Mouse (Mus musculus): ENCODE measurements at regions not wholly inside any gene's neighbourhood (a gene's known extent, or its start where the extent isn't known, plus 50 kb on each side); places are given as distances from the start of the nearest gene placed in this dataset.

DNA sequence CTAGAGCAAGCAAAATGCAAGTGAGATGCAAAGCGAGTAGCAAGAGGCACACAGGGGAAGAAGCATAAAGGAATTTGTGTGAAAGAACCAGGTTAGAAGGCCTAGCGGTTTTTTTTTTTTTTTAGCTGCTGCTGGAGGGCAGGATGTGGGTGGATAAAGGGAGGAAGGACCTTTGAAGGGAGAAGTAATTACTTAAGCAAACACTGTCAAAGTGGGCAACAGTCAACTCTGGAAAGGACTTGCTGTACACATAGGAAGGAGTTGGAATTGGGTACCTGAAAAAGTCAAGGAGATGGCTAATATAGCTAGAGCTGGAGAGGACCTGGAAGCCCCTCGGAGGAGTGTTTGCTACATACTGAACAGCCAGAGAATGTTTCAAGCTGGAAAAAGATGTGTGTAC, 391.6 kb downstream of the Mllt3 start:
- no peak overlapping the region for H3K27ac ChIP-seq
- H3K79me2 ChIP-seq (replicated peaks; ENCODE audit: control insufficient read depth, insufficient read depth, low read length), result no peaks in the 10 kb centered on the region
- 65% methylated on average over 3 of the region's 3 CpGs for WGBS
- H3K4me3 ChIP-seq, result no peak overlapping the region
- no peaks in the 10 kb centered on the region for H3K4me1 ChIP-seq (ENCODE audit: control insufficient read depth, insufficient read depth, low read length)
- DNase-seq, result no peak
- TF ChIP-seq CTCF (IDR thresholded peaks at IDR 0.05) (no peak), EP300 (IDR thresholded peaks at IDR 0.05; ENCODE audit: insufficient read depth, low read depth, low read length) (no peak), POLR2A (IDR thresholded peaks at IDR 0.05; ENCODE audit: insufficient read depth, low read depth, low read length) (no peak)
- H3K36me3 ChIP-seq (ENCODE audit: control insufficient read depth, insufficient read depth, low read length), result no peaks in the 10 kb centered on the region
- no peaks in the 10 kb centered on the region for H3K27me3 ChIP-seq (ENCODE audit: control insufficient read depth, insufficient read depth, low read length)
- H3K9ac ChIP-seq (ENCODE audit: low read depth, low read length), result no peak overlapping the region
- intact Hi-C loops (cut with DNase I), result no loop called here

DNA sequence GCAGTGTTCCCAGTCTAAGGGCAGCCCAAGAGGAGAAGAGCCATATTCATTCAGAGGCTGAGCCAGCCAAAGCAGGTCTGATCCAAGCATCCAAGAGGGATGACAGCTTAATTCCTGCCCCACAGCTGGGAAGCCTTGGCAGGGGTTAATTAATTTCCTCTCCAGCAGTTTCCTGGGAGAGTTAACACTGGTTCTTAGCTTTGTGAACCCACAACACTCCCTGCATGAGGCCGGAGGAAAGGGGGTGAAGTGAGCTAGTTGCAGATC, 394.9 kb downstream of the Mllt3 start:
- Histone ChIP-seq H3K4me1 (ENCODE audit: control insufficient read depth, insufficient read depth, low read length) (no peaks in the 10 kb centered on the region), H3K36me3 (ENCODE audit: control insufficient read depth, insufficient read depth, low read length) (no peaks in the 10 kb centered on the region), H3K27ac (no peak overlapping the region), H3K9ac (ENCODE audit: low read depth, low read length) (no peak overlapping the region), H3K27me3 (ENCODE audit: control insufficient read depth, insufficient read depth, low read length) (no peaks in the 10 kb centered on the region), H3K4me3 (no peak overlapping the region), H3K79me2 (replicated peaks; ENCODE audit: control insufficient read depth, insufficient read depth, low read length) (no peaks in the 10 kb centered on the region)
- no peak for TF ChIP-seq EP300 (IDR thresholded peaks at IDR 0.05; ENCODE audit: insufficient read depth, low read depth, low read length)
- TF ChIP-seq CTCF (IDR thresholded peaks at IDR 0.05), result no peak
- TF ChIP-seq POLR2A (IDR thresholded peaks at IDR 0.05; ENCODE audit: insufficient read depth, low read depth, low read length), result no peak
- no peak for DNase-seq
- intact Hi-C loops (cut with DNase I), result no loop called here
- WGBS, result 54% methylated on average over 1 of the region's 1 CpGs

DNA sequence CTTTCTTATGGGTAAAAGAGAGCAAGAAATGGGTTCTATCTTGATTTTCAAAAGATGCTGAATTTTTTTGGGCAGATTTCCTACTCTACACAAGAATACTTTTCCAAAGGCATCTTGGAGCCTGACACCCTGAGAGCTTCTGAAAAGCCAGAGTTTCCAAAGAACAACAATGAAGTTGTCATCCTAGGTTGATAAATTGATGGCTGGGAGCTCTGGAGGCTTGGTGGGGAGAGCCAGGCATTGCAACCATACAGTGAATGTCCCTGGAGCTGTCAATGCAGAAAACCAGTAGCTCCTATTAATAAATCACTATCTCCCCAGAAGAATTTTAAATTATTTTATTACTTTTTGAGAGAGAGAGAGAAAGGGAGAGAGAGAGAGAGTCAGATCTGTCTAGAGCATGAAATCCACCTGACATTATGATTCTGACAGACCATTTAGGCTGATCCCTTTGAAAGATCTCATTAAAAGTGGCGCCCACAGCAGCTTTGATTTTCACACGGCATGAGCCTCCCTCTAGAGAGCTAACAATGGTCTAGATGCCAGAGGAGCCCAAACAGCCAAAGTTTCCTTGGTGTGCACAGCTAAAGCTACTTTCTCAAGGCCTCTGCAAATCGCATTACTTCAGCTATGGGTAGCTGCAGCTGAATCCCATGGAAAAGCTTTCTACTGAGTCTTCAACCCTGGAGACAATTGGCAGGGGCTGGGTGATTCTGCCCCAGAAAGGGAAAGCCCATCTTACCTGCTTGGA, 395.4 kb downstream of the Mllt3 start:
- Histone ChIP-seq H3K27me3 (ENCODE audit: control insufficient read depth, insufficient read depth, low read length) (no peaks in the 10 kb centered on the region), H3K4me1 (ENCODE audit: control insufficient read depth, insufficient read depth, low read length) (no peaks in the 10 kb centered on the region), H3K79me2 (replicated peaks; ENCODE audit: control insufficient read depth, insufficient read depth, low read length) (no peaks in the 10 kb centered on the region), H3K27ac (no peak overlapping the region), H3K4me3 (no peak overlapping the region), H3K9ac (ENCODE audit: low read depth, low read length) (no peak overlapping the region), H3K36me3 (ENCODE audit: control insufficient read depth, insufficient read depth, low read length) (no peaks in the 10 kb centered on the region)
- no peak for DNase-seq
- TF ChIP-seq CTCF (IDR thresholded peaks at IDR 0.05) (no peak), POLR2A (IDR thresholded peaks at IDR 0.05; ENCODE audit: insufficient read depth, low read depth, low read length) (no peak), EP300 (IDR thresholded peaks at IDR 0.05; ENCODE audit: insufficient read depth, low read depth, low read length) (no peak)
- intact Hi-C loops (cut with DNase I), result no loop called here
- WGBS, result 72% methylated on average over 3 of the region's 3 CpGs

DNA sequence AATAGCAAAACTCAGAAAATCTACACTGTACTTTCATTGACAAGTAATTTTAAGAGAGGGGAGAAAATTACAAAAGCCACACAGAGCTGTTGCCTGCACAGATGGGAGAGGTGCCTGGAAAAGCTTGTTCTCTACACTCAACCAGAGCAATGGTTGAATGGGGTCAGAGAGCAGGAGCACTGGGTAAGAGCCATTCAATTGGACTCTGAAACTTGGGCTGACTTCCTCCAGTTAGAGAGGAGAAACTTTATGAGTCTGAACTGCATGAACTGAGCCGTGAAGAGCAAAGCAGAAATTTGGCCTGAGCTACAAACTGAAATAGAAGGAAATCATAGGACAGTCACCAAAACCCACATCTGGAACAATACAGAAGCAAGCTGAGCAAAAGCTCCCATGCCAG, 380.8 kb upstream of the Slc24a2 start:
- H3K36me3 ChIP-seq (ENCODE audit: control insufficient read depth, insufficient read depth, low read length), result no peaks in the 10 kb centered on the region
- no peak for DNase-seq
- TF ChIP-seq POLR2A (IDR thresholded peaks at IDR 0.05; ENCODE audit: insufficient read depth, low read depth, low read length), result no peak
- no peak for TF ChIP-seq EP300 (IDR thresholded peaks at IDR 0.05; ENCODE audit: insufficient read depth, low read depth, low read length)
- no peak for TF ChIP-seq CTCF (IDR thresholded peaks at IDR 0.05)
- H3K79me2 ChIP-seq (replicated peaks; ENCODE audit: control insufficient read depth, insufficient read depth, low read length), result no peaks in the 10 kb centered on the region
- H3K9ac ChIP-seq (ENCODE audit: low read depth, low read length), result no peak overlapping the region
- WGBS, result 85% methylated on average over 1 of the region's 1 CpGs
- H3K4me3 ChIP-seq, result no peak overlapping the region
- no peak overlapping the region for H3K27ac ChIP-seq
- intact Hi-C loops (cut with DNase I), result no loop called here
- no peaks in the 10 kb centered on the region for H3K27me3 ChIP-seq (ENCODE audit: control insufficient read depth, insufficient read depth, low read length)
- H3K4me1 ChIP-seq (ENCODE audit: control insufficient read depth, insufficient read depth, low read length), result no peaks in the 10 kb centered on the region

DNA sequence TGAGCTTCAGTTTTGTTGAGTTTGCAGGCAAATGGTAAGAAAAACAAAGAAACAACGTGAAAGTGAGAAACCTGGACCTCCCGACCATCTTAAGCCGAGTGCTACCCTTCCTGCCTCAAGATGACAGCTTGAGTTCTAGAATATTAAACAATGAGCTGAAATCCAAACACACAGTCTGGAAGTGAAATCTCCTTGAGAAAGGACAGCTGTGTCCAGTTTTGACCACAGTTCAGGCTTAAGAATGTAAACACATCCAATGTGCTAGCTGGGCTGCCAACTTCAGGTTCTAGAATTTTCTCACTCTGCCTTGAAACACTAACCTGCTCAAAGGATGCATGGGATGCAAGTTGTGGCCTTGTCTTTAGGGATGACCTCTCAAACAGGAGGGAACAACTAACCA, 363.4 kb upstream of the Slc24a2 start:
- Histone ChIP-seq H3K36me3 (ENCODE audit: control insufficient read depth, insufficient read depth, low read length) (no peaks in the 10 kb centered on the region), H3K4me1 (ENCODE audit: control insufficient read depth, insufficient read depth, low read length) (no peaks in the 10 kb centered on the region), H3K27ac (no peak overlapping the region), H3K4me3 (no peak overlapping the region), H3K27me3 (ENCODE audit: control insufficient read depth, insufficient read depth, low read length) (no peaks in the 10 kb centered on the region), H3K9ac (ENCODE audit: low read depth, low read length) (no peak overlapping the region), H3K79me2 (replicated peaks; ENCODE audit: control insufficient read depth, insufficient read depth, low read length) (no peaks in the 10 kb centered on the region)
- DNase-seq, result no peak
- 65% methylated on average over 3 of the region's 3 CpGs for WGBS
- intact Hi-C loops (cut with DNase I), result no loop called here
- no peak for TF ChIP-seq CTCF (IDR thresholded peaks at IDR 0.05)
- TF ChIP-seq EP300 (IDR thresholded peaks at IDR 0.05; ENCODE audit: insufficient read depth, low read depth, low read length), result no peak
- TF ChIP-seq POLR2A (IDR thresholded peaks at IDR 0.05; ENCODE audit: insufficient read depth, low read depth, low read length), result no peak

DNA sequence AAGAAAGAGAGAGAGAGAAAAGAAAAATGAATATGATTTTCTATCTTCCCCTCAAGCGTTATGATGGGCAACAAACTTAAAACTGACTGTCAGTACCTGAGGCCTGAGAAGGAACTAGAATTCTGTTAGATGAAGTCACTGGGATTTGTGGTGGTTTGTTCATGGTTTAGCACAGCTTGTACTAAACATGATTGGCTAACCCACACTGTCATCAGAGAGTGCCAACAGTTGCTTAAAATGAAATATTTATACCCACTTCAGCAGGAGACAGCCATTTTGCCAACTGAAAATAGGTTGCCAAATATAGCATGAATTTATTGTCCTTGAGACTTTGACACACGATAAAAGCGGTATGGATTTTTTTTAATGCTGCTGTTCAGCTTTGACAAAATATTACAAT, 360.5 kb upstream of the Slc24a2 start:
- Histone ChIP-seq H3K79me2 (replicated peaks; ENCODE audit: control insufficient read depth, insufficient read depth, low read length) (no peaks in the 10 kb centered on the region), H3K36me3 (ENCODE audit: control insufficient read depth, insufficient read depth, low read length) (no peaks in the 10 kb centered on the region), H3K4me3 (no peak overlapping the region), H3K9ac (ENCODE audit: low read depth, low read length) (no peak overlapping the region), H3K27me3 (ENCODE audit: control insufficient read depth, insufficient read depth, low read length) (no peaks in the 10 kb centered on the region), H3K4me1 (ENCODE audit: control insufficient read depth, insufficient read depth, low read length) (no peaks in the 10 kb centered on the region), H3K27ac (no peak overlapping the region)
- no peak for DNase-seq
- intact Hi-C loops (cut with DNase I), result no loop called here
- WGBS, result 83% methylated on average over 3 of the region's 3 CpGs
- no peak for TF ChIP-seq POLR2A (IDR thresholded peaks at IDR 0.05; ENCODE audit: insufficient read depth, low read depth, low read length)
- TF ChIP-seq EP300 (IDR thresholded peaks at IDR 0.05; ENCODE audit: insufficient read depth, low read depth, low read length), result no peak
- no peak for TF ChIP-seq CTCF (IDR thresholded peaks at IDR 0.05)
